Comparison of ENCODE assay signal across 9 mouse cellular contexts in genomic region chr17:71872976-71873375, GRCm38 (mm10).
DNase-seq lines count a peak whose midpoint lies in the region; ATAC-seq and TF ChIP-seq lines count a peak whose summit lies in the region.
"Had no signal": no experiment of that assay in that cellular context is flagged by ENCODE, and none has a peak within 500 bp of the region (broad histone marks: within the 10 kb centered on the region; RNA-seq: fewer than 3 reads in every experiment).

No protein-coding gene starts in this region.

- H3K79me2 ChIP-seq in MEL (ENCODE audit: control insufficient read depth, insufficient read depth, low read length, poor library complexity), result no peaks in the 10 kb centered on the region

- H3K9me3 ChIP-seq in MEL (replicated peaks; ENCODE audit: insufficient read depth, low read length), result no peaks in the 10 kb centered on the region
- no peaks in the 10 kb centered on the region for H3K9me3 ChIP-seq in limb, embryonic 11.5 days (ENCODE audit: control insufficient read depth, low read length)

- H3K27ac ChIP-seq in layer of hippocampus, adult 2 months, result no peak overlapping the region
- H3K27ac ChIP-seq in MEL (ENCODE audit: control insufficient read depth, low read depth, low read length), result no peak overlapping the region
- H3K27ac ChIP-seq in bone marrow macrophage, adult 2 months (ENCODE audit: insufficient read depth, low read depth, low read length), result no peak overlapping the region
- H3K27ac ChIP-seq in limb, embryonic 11.5 days (replicated peaks; ENCODE audit: low read depth, low read length), result no peak overlapping the region
- H3K27ac ChIP-seq: macrophage had no signal

- TF ChIP-seq POLR2A in MEL (IDR thresholded peaks at IDR 0.05; ENCODE audit: control insufficient read depth in 1 of 2, insufficient read depth in 1 of 2, low read depth in 1 of 2, low read length in 2 of 2, poor library complexity in 1 of 2), result no peak
- TF ChIP-seq POLR2A in bone marrow macrophage, adult 2 months (IDR thresholded peaks at IDR 0.05; ENCODE audit: borderline replicate concordance, low read depth, low read length), result no peak

- WGBS in limb, embryonic 11.5 days, result 70% methylated on average over 5 of the region's 5 CpGs

- H3K4me3 ChIP-seq in layer of hippocampus, adult 2 months, result no peak overlapping the region
- no peak overlapping the region for H3K4me3 ChIP-seq in MEL (ENCODE audit: control insufficient read depth in 1 of 2, insufficient read depth in 1 of 2, low read depth in 2 of 2, low read length in 2 of 2)
- H3K4me3 ChIP-seq in bone marrow macrophage, adult 2 months (ENCODE audit: insufficient read depth, low read length), result no peak overlapping the region
- no peak overlapping the region for H3K4me3 ChIP-seq in limb, embryonic 11.5 days (ENCODE audit: low read depth, low read length)

- no peak for ATAC-seq in limb, embryonic 11.5 days (ENCODE audit: insufficient number of reproducible peaks, low FRiP score, low TSS enrichment, low read depth)
- no peak for ATAC-seq in frontal cortex, adult (ENCODE audit: low TSS enrichment)

- TF ChIP-seq EP300 in MEL (IDR thresholded peaks at IDR 0.05; ENCODE audit: low read depth in 1 of 2, low read length in 2 of 2), result no peak

- TF ChIP-seq CTCF in layer of hippocampus, adult 2 months (conservative IDR thresholded peaks at IDR 0.05), result peak; percentile 77
- TF ChIP-seq CTCF in MEL (IDR thresholded peaks at IDR 0.05 in 2 of 3, conservative IDR thresholded peaks at IDR 0.05 in 1 of 3; ENCODE audit: control insufficient read depth in 1 of 3, insufficient read depth in 1 of 3, low read depth in 2 of 3, low read length in 3 of 3, poor library complexity in 1 of 3, severe bottlenecking in 1 of 3), result peak; percentile 58 to 72 (median 64)
- peak; percentile 62 for TF ChIP-seq CTCF in bone marrow macrophage, adult 2 months (IDR thresholded peaks at IDR 0.05; ENCODE audit: low read depth, low read length)

- H3K9ac ChIP-seq in MEL (ENCODE audit: control insufficient read depth, low read depth, low read length, poor library complexity, severe bottlenecking), result no peak overlapping the region
- H3K9ac ChIP-seq in limb, embryonic 11.5 days (ENCODE audit: low read length), result no peak overlapping the region

- H3K36me3 ChIP-seq in MEL (ENCODE audit: control insufficient read depth in 1 of 2, insufficient read depth in 2 of 2, low read length in 2 of 2), result no peaks in the 10 kb centered on the region
- no peaks in the 10 kb centered on the region for H3K36me3 ChIP-seq in limb, embryonic 11.5 days (ENCODE audit: control insufficient read depth, insufficient read depth, low read length)

- peak; percentile 40 for TF ChIP-seq RAD21 in MEL (IDR thresholded peaks at IDR 0.05; ENCODE audit: low read depth, low read length)

- H3K27me3 ChIP-seq in MEL (ENCODE audit: control insufficient read depth in 1 of 2, insufficient read depth in 2 of 2, low read length in 2 of 2), result no peaks in the 10 kb centered on the region
- H3K27me3 ChIP-seq in limb, embryonic 11.5 days (ENCODE audit: control insufficient read depth, insufficient read depth, low read length), result no peaks in the 10 kb centered on the region

- H3K4me1 ChIP-seq in MEL (ENCODE audit: control insufficient read depth in 1 of 2, insufficient read depth in 2 of 2, low read length in 2 of 2), result no peaks in the 10 kb centered on the region
- H3K4me1 ChIP-seq in bone marrow macrophage, adult 2 months (ENCODE audit: control insufficient read depth, insufficient read depth, low read length), result no peaks in the 10 kb centered on the region
- no peaks in the 10 kb centered on the region for H3K4me1 ChIP-seq in limb, embryonic 11.5 days (ENCODE audit: control insufficient read depth, insufficient read depth, low read length)

- no peak overlapping the region for H3K4me2 ChIP-seq in limb, embryonic 11.5 days (ENCODE audit: low read depth, severe bottlenecking)

- DNase-seq in layer of hippocampus, adult 2 months (ENCODE audit: low spot score in 2 of 2), result no peak
- no peak for DNase-seq in layer of hippocampus, adult 8-10 months (ENCODE audit: low spot score in 2 of 2)
- peak; percentile 45 for DNase-seq in MEL (ENCODE audit: low read depth, low spot score)
- DNase-seq in limb, embryonic 11.5 days (ENCODE audit: low spot score), result peak; percentile 61
- DNase-seq in testis, postnatal 14 days (ENCODE audit: low spot score), result peak; percentile 36
- no peak for DNase-seq in right cerebral cortex, postnatal 4 days

TF ChIP-seq in MEL, 35 proteins besides CTCF, POLR2A, EP300 and RAD21:
- TF ChIP-seq SIN3A (IDR thresholded peaks at IDR 0.05; ENCODE audit: low read length), result no peak
- TF ChIP-seq SMC3 (IDR thresholded peaks at IDR 0.05; ENCODE audit: low read depth, low read length), result peak; percentile 53

Comparison
In these comparisons a context has a peak if more than half of its experiments do, and no peak if none do; other contexts are left out.
1. DNase-seq: peak in MEL (single experiment), limb, embryonic 11.5 days (single experiment) and testis, postnatal 14 days (single experiment); none in layer of hippocampus, adult 2 months (0 of 2), layer of hippocampus, adult 8-10 months (0 of 2) and right cerebral cortex, postnatal 4 days (single experiment).
2. Peak in every context shown above with its lines, with median percentiles within 50 percentile points of each other: CTCF ChIP-seq.